Mouse (Mus musculus) brain, adult 2 months (tissue): ENCODE measurements around the gene Celsr2.
A peak's percentile ranks its signal among the peaks of the same experiment; 100 is the strongest.

Experiments used
- DNase-seq: peaks from one replicate; pipeline ENCODE4 v3.0.0; 2011; ENCODE audit warnings: low read depth, low spot score

The Celsr2 gene

DNA sequence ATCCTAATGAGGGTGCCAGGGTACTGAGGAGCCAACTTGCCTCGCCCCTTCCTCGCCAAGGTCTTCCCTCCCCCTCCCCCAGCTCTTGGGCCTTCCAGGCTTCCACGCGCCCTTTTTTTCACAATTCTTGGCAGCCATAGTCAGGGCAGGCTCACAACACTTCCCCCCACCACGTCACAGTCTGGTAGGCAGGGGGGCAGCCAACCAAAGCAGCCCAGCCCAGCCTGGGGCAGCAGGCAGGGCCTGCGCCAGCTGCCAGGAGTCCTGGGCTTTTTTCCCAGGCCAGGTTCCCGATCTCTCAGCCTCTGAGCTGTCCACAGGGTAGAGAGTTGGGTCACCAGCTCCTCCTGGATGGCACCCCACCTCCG is 3.6 kb downstream of the Celsr2 start:
- DNase-seq, result peak; percentile 93

DNA sequence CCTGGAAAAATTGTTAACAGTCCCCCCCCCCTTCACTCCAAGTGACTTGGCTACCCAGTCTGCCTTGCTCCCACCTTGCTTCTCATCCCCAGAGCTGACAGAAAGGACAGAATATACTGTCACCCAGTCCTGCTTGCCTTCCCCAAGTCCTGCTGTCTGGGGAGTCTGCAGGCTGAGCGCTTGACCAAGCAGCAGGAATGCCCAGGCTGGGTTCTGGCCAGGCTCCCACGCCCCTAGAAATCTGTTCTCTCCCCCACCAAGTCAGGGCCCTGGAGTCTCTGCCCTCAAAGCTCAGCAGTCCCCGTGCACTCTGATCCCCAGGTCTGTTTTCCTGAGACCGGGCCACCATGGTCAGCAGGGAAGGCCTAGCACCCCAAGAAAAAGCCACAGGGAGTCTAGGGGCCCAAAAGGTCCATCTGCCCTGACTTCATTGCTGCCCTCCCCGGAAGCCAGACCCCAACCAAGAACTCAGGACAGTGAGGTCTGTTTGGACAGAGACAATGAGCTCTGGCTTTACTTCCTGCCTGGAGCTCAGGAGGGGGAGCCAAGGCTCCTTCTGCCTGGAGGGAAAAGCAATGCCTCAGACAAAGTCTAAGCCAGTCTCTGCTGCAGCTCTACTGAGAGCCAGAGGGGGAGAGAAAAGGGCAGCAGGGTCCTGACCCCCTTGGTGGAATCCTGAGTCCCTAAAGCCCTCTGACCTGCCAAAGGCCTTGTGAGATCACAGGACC is 4.2 kb downstream of the Celsr2 start:
- DNase-seq, result no peak

DNA sequence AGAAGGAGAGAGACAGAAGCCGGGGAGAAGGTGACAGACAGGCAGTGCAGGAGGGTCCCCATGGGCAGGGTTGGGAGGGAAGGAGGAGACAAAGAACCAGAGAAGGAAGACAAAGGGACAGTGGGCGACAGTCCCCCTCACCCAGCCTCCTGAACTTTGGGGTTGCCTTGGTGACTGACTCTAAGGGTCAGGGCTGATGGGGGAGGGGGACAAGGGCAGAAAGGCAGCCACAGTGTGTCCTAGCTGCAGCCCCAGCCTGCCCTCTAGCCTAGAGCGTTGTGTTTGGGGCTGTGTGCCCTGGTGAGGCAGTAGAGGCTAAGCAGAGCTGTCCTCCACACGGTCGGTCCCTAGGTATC is 5.0 kb downstream of the Celsr2 start:
- no peak for DNase-seq

GRCm38 (mm10) chr3:108409656-108410358 is 5.5 kb downstream of the Celsr2 start:
- peak; percentile 63 for DNase-seq

- peak; percentile 44 for DNase-seq
These were observed 6.8 kb downstream of the Celsr2 start for GRCm38 (mm10) chr3:108408517-108409008.

DNA sequence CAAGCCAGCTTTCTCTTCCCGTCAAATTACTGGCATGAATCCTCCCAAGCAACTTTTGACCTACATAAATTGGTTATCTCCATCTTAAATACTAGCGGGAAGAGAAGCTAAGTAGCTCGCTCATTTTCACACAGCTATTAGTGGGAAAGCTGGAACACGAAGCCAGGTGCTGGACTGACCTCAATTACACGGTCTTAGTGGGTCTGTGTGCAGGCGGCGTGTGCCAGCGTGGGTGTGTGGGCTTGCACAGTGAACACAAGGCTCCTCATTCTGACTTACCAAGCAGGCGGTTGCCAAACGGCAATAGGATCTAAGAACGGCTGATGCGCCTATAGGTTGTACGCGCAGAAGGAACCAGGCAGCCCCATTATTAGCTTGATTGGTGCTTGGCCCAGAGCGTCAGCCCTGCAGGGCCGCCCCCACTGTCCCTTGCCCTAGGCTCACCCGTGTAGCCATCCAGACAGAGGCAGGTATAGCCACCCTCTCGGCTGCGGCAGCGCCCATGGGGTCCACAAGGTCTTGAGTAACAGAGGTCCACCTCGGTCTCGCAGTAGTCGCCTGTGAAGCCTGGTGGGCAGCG is 9.0 kb downstream of the Celsr2 start:
- DNase-seq, result peak; percentile 71

GRCm38 (mm10) chr3:108405536-108406305 is 9.6 kb downstream of the Celsr2 start:
- peak; percentile 91 for DNase-seq

- no peak for DNase-seq
These were observed 12.8 kb downstream of the Celsr2 start for GRCm38 (mm10) chr3:108402528-108402920.

- peak; percentile 98 for DNase-seq
These were observed 13.4 kb downstream of the Celsr2 start for GRCm38 (mm10) chr3:108401692-108402527.

GRCm38 (mm10) chr3:108400442-108400841 is 14.9 kb downstream of the Celsr2 start:
- DNase-seq, result no peak

DNA sequence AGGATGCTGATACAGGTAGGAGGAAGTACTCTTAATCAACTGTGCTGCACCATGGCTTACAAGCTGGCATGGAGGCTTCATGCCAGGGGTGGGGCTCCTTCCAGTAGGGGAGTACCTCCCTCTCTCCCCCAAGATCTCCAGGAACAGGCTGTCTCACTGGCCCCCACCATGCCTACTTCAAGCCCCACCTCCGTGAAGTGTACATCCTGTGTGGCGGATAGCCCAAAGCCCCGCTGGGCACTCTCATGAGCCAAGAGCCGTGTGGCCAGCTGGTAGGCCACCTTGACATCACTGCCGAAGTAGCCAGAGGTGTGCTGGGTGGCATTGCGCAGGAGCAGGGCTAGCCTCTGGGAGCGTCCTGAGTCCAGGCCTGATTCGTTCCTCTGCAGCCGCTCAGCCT is 17.1 kb downstream of the Celsr2 start:
- no peak for DNase-seq

- no peak for DNase-seq
These were observed 22.6 kb downstream of the Celsr2 start for GRCm38 (mm10) chr3:108392793-108393192.

DNA sequence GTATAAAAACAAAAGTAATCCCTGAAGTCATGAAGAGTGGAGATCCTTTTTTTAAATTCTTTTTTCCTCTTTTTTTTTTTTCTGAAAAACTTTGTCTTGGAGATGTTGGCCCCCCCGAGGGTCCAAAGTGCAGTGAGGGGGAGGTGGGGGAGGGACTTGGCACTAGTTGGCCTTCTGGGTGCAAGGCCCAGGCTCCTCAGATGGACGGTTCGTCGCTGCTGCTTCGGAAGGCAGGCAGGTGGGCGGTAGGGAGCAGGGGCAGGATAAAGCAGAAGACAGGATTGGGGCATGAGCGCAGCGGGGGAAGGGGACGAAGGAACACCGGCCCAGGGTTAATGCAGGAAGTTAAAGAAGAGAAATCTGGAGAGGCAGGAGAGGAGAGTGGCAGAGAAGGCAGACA is 23.1 kb downstream of the Celsr2 start:
- DNase-seq, result no peak

DNA sequence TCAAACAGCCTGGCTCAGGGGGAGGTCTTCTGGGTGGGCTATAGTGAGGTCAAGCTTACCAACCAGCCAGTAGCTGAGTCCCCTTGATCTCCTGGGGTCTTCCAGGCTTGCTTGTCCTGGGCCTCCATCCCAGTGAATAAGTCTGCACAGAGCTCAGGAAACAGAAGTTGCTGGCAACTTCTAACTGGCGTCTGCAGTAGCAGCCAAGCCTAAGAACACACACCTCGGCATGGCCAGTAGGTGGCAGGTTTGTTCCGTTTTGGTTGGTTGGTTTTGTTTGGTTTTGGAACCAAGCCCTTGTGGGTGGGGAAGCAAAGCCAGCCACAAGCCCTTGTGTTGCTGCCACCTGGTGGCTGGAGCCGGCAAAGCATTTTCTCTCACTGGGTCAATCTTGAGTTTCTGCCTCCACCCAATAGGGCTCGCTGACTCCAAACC is 26.2 kb downstream of the Celsr2 start:
- peak; percentile 98 for DNase-seq

GRCm38 (mm10) chr3:108386186-108386585 is 29.2 kb downstream of the Celsr2 start:
- peak; percentile 89 for DNase-seq

DNA sequence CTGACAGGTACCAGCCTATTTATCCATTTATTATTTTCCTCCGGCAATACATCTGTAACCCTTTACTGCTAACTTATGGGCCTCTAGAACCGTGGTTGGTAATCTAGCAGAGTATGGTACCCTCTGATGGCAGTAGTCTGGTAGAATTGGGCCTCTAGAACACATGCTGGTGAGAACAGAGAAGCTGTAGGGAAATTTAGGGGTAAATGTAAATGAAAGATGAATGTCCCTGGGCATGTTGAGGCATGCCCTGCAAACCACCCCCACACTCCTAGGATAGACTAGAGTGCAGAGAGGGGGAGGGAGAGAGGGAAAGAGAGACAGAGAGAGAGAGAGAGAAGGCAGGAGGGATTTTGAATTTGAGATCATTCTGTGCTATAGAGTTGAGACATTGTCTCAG is 30.9 kb downstream of the Celsr2 start:
- no peak for DNase-seq

GRCm38 (mm10) chr3:108383485-108384354 is 31.6 kb downstream of the Celsr2 start, which contains the start of gene Psrc1:
Gene Psrc1 (plus strand): TSS chr3:108383839.
- peak; percentile 90 for DNase-seq

GRCm38 (mm10) chr3:108381945-108382875 is 33.1 kb downstream of the Celsr2 start:
- peak; percentile 67 for DNase-seq

DNA sequence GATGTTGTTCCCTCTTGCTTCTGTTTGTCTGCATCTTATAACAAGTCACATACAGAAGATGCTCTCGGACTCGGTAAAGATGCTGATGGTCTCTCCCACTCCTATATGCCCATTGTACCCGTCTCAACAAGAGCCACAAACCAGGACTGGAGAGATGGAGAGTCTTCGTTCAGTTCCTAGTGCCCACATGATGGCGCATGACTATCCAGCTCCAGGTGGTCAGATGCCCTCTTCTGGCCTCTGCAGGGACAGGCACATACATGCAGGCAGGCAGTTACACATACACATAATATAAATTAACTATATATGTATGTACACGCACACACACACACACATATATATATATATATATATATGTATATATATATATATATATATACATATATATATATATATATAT is 34.7 kb downstream of the Celsr2 start:
- DNase-seq, result no peak
